ENCODE assay signal across 20 mouse cellular contexts in the genomic region with DNA sequence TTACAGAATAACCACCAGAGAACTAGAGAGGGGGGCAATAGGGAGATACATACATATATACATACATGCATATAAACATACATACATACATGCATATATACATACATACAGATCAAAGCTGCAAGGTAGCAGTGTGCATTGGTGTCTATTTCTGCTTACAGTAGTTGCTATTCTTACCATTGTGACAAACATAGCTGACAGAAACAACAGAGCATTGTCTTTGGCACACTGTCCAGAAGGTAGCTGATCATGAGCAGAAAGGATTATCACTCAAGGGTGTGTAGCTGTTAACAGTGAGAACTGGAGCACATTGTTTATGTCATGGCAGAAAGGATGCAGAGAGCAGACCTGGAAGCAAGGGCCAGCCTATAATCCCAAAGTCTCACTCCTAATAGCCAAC. TPM values are rescaled to one million over a fixed set of nuclear protein-coding genes. Genes with fewer than 3 reads are reported as not detected.
DNase-seq lines count a peak whose midpoint lies in the region; ATAC-seq and TF ChIP-seq lines count a peak whose summit lies in the region.
"Had no signal": no experiment of that assay in that cellular context is flagged by ENCODE, and none has a peak within 500 bp of the region (broad histone marks: within the 10 kb centered on the region; RNA-seq: fewer than 3 reads in every experiment).

No protein-coding gene starts in this region.

- in situ Hi-C loops in Patski (cut with MboI; ENCODE audit: low pct_unique_long_range_greater_than_20kb), result no loop called here

- H3K4me2 ChIP-seq in heart, embryonic 15.5 days, result peak overlapping the region; percentile 10
- H3K4me2 ChIP-seq: hindbrain, embryonic 15.5 days; midbrain, embryonic 11.5 days had no signal

- TF ChIP-seq CTCF in gastrocnemius, adult 2 months (IDR thresholded peaks at IDR 0.05), result no peak
- no peak for TF ChIP-seq CTCF in Patski (IDR thresholded peaks at IDR 0.05)

- intact Hi-C loops in gastrocnemius, adult 2 months (cut with DNase I), result no loop called here
- intact Hi-C loops in heart, postnatal 14 days (cut with DNase I), result loop anchor here (2.0 kb wide), 1 partner anchor 14 kb away; no protein-coding TSS in a partner anchor

- H3K27ac ChIP-seq in gastrocnemius, adult 2 months, result peak overlapping the region; percentile 91
- H3K27ac ChIP-seq in heart, embryonic 15.5 days, result peak overlapping the region; percentile 76
- no peak overlapping the region for H3K27ac ChIP-seq in midbrain, embryonic 10.5 days (replicated peaks)
- H3K27ac ChIP-seq: embryonic facial prominence, embryonic 10.5 days; hindbrain, embryonic 15.5 days; limb, embryonic 10.5 days had no signal

- no peak for DNase-seq in gastrocnemius, adult 2 months
- no peak for DNase-seq in gastrocnemius, postnatal 10 days
- DNase-seq in heart, postnatal 14 days, result no peak
- DNase-seq in 3T3-L1 (ENCODE audit: low read depth, low spot score) (peak; percentile 26), Patski (ENCODE audit: low read depth, low spot score) (no peak)
- no peak for DNase-seq in midbrain, embryonic 10.5 days (ENCODE audit: low spot score)
- DNase-seq: adrenal gland, postnatal 14 days; cerebellum, adult 11 months; cerebellum, adult 9-11 months; gastrocnemius, postnatal 36 days; liver; liver, postnatal 0 days; right cerebral cortex, postnatal 25 days; spleen, adult 18-20 months had no signal

- ATAC-seq in heart, embryonic 15.5 days (replicated peaks; ENCODE audit: insufficient number of reproducible peaks, insufficient read depth, low FRiP score, low read depth), result no peak; the same call in 1 of the 2 replicates
- peak; percentile 53 for ATAC-seq in Patski
- ATAC-seq: liver, postnatal 0 days; lung, postnatal 0 days had no signal

- no peaks in the 10 kb centered on the region for H3K9me3 ChIP-seq in heart, embryonic 15.5 days (replicated peaks)
- no peaks in the 10 kb centered on the region for H3K9me3 ChIP-seq in midbrain, embryonic 10.5 days (replicated peaks)
- H3K9me3 ChIP-seq: embryonic facial prominence, embryonic 10.5 days; hindbrain, embryonic 15.5 days; limb, embryonic 10.5 days had no signal

- H3K4me3 ChIP-seq in gastrocnemius, adult 2 months, result no peak overlapping the region; the same call in 1 of the 2 replicates
- no peak overlapping the region for H3K4me3 ChIP-seq in heart, embryonic 15.5 days
- H3K4me3 ChIP-seq in midbrain, embryonic 10.5 days, result no peak overlapping the region
- H3K4me3 ChIP-seq: embryonic facial prominence, embryonic 10.5 days; hindbrain, embryonic 15.5 days; limb, embryonic 10.5 days had no signal

- no peaks in the 10 kb centered on the region for H3K27me3 ChIP-seq in heart, embryonic 15.5 days
- no peaks in the 10 kb centered on the region for H3K27me3 ChIP-seq in Patski
- no peaks in the 10 kb centered on the region for H3K27me3 ChIP-seq in midbrain, embryonic 10.5 days (ENCODE audit: low read depth, poor library complexity, severe bottlenecking)
- H3K27me3 ChIP-seq: hindbrain, embryonic 15.5 days had no signal

- CTCF ChIA-PET in Patski (lab: Charles Lee), result interaction anchor here (0.7 to 1.2 kb wide), 4 partner anchors 10 to 222 kb away, joined by 3 to 5 read pairs (median 4); no protein-coding TSS in a partner anchor

- POLR2A ChIA-PET in Patski (lab: Charles Lee), result interaction anchor here (0.9 to 1.0 kb wide), 2 partner anchors 21 to 53 kb away, joined by 5 to 7 read pairs; a partner anchor contains a TSS

- H3K36me3 ChIP-seq in heart, embryonic 15.5 days, result no peaks in the 10 kb centered on the region
- H3K36me3 ChIP-seq in midbrain, embryonic 10.5 days, result no peaks in the 10 kb centered on the region
- H3K36me3 ChIP-seq: embryonic facial prominence, embryonic 10.5 days; hindbrain, embryonic 15.5 days; limb, embryonic 10.5 days had no signal

- no peak overlapping the region for H3K9ac ChIP-seq in heart, embryonic 15.5 days
- H3K9ac ChIP-seq: hindbrain, embryonic 15.5 days; liver, postnatal 0 days had no signal

- H3K4me1 ChIP-seq in heart, embryonic 15.5 days (replicated peaks), result peaks cover 34% of the 10 kb centered on the region
- H3K4me1 ChIP-seq in midbrain, embryonic 10.5 days, result no peaks in the 10 kb centered on the region
- H3K4me1 ChIP-seq: embryonic facial prominence, embryonic 10.5 days; limb, embryonic 10.5 days had no signal

RNA-seq across cellular contexts. Expression of a gene that starts 22.1 kb away (rescaled TPM):
- 10 to 100 TPM; 65.3 to 77.3 TPM for total RNA-seq in gastrocnemius, adult 2 months (2021)
- 10 to 100 TPM; 91.2 to 95.0 TPM for total RNA-seq in gastrocnemius, postnatal 10 days (2021)
- 11.0 and 12.3 TPM in 2 replicates for polyA plus RNA-seq in heart, embryonic 15.5 days (2015; fragmentation: Nextera tagmentation; extraction: Ambion mirVana)
- 100 to 1,000 TPM; 163 to 164 TPM for total RNA-seq in heart, postnatal 14 days (2021)
- polyA plus RNA-seq in Patski (2021), result 34.8 TPM
- polyA plus RNA-seq in midbrain, embryonic 10.5 days (2016; fragmentation: Nextera tagmentation; extraction: Ambion mirVana), result 5.7 and 6.9 TPM in 2 replicates
